Mouse (Mus musculus) lung, postnatal 0 days (tissue): ENCODE results near the gene Tm7sf3.

ENCODE experiments used
- CTCF ChIP-seq: IDR thresholded peaks from 2 replicates; pipeline ENCODE4 v1.5.1; 2016; ENCODE audit warnings: antibody characterized with exemption, mild to moderate bottlenecking
- EP300 ChIP-seq: IDR thresholded peaks from 2 replicates; pipeline ENCODE4 v1.6.1; 2016; ENCODE audit warnings: antibody characterized with exemption, mild to moderate bottlenecking, control low read depth

DNA sequence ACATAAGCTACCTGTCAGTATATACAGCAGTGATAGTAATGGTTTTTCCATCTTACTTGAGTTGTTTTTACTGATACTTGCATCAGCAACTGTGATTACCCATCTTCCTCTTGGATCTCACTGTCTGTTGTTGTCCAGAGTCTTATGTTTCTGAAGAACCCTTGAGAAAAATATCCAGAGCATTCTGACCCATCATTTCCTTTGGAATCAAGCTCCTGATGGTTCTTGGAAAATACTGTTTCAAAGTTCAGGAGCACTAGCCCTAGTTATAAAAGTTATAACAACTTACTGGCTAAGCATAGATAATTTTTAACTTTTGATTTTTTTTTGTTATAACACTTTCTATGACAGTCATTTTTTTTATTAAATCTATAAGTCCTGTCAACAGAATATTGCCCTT lies 8.8 kb upstream of the Tm7sf3 start:
- TF ChIP-seq CTCF (no peak), EP300 (no peak)
